Mouse (Mus musculus) cortical plate, adult 2 months (tissue): ENCODE results near the gene Fam89a. TPM values are rescaled to one million over a fixed set of nuclear protein-coding genes. Genes with fewer than 3 reads are reported as not detected.

Experiments
- H3K27ac ChIP-seq: fragments of 200-500 bp; 2 replicates; pipeline ENCODE4 v1.5.1; 2012; ENCODE audit warnings: low read length, control low read depth, inconsistent platforms; ENCODE audit not compliant: insufficient read depth
- H3K4me1 ChIP-seq: fragments of 200-500 bp; 2 replicates; pipeline ENCODE4 v1.6.1; 2011; ENCODE audit warnings: low read length; ENCODE audit not compliant: control insufficient read depth, insufficient read depth
- H3K4me3 ChIP-seq: fragments of 200-500 bp; 2 replicates; pipeline ENCODE4 v1.5.1; 2011; ENCODE audit warnings: mild to moderate bottlenecking, low read length, control low read depth; ENCODE audit not compliant: insufficient read depth
- CTCF ChIP-seq: fragments of 200-500 bp; IDR thresholded peaks from 2 replicates; pipeline ENCODE4 v1.5.1; 2011; ENCODE audit warnings: mild to moderate bottlenecking, control low read depth, low read length; ENCODE audit not compliant: insufficient read depth; ENCODE audit errors: extremely low read depth
- POLR2A ChIP-seq: fragments of 200-500 bp; IDR thresholded peaks from 2 replicates; pipeline ENCODE4 v1.6.1; 2011; ENCODE audit warnings: mild to moderate bottlenecking, low read length, control low read depth; ENCODE audit not compliant: insufficient read depth; ENCODE audit errors: extremely low read depth
- polyA plus RNA-seq: library from polyadenylated mRNA; depleted of rRNA; stranded (reverse); fragments of >200 nt; gene quantifications from 2 replicates; pipeline ENCODE4 v1.2.3, GENCODE M21; 2012; rRNA removed

Fam89a gene
- polyA plus RNA-seq, 1 experiment, result 1.7 TPM

- no peak for TF ChIP-seq POLR2A
- TF ChIP-seq CTCF, result no peak
- H3K4me1 ChIP-seq, result no peaks in the 10 kb centered on the region
- no peak overlapping the region for H3K4me3 ChIP-seq
- H3K27ac ChIP-seq, result no peak overlapping the region
These were observed 56.1 kb downstream of the Fam89a start for GRCm38 (mm10) chr8:124695424-124696100.

GRCm38 (mm10) chr8:124691706-124692105, 59.9 kb downstream of the Fam89a start:
- no peak overlapping the region for H3K4me3 ChIP-seq
- H3K27ac ChIP-seq, result no peak overlapping the region
- no peaks in the 10 kb centered on the region for H3K4me1 ChIP-seq
- TF ChIP-seq CTCF (no peak), POLR2A (no peak)

Other genes starting within 250 kb of the Fam89a start
- gene Cog2, start 231.1 kb downstream of the Fam89a start, polyA plus RNA-seq, result 27.0 and 29.0 TPM in 2 replicates
- 16.6 and 17.2 TPM in 2 replicates for gene Agt, start 182.1 kb downstream of the Fam89a start, polyA plus RNA-seq
- gene Capn9, start 175.7 kb downstream of the Fam89a start, polyA plus RNA-seq, result 0.04 and 0.09 TPM in 2 replicates
- 61.1 and 64.2 TPM in 2 replicates for gene 2310022B05Rik, start 88.5 kb downstream of the Fam89a start, polyA plus RNA-seq
- 41.3 and 42.6 TPM in 2 replicates for gene Ttc13, start 29.8 kb downstream of the Fam89a start, polyA plus RNA-seq
- gene Arv1, start 29.7 kb downstream of the Fam89a start, polyA plus RNA-seq, result 18.5 and 21.1 TPM in 2 replicates
- gene Trim67, start 41.3 kb upstream of the Fam89a start, polyA plus RNA-seq, result 1.3 and 1.4 TPM in 2 replicates
- gene Gnpat, start 111.2 kb upstream of the Fam89a start, polyA plus RNA-seq, result 87.9 and 95.0 TPM in 2 replicates
- gene 2810004N23Rik, start 111.3 kb upstream of the Fam89a start, polyA plus RNA-seq, result 16.7 and 17.1 TPM in 2 replicates
- 14.6 and 16.3 TPM in 2 replicates for gene Exoc8, start 145.9 kb upstream of the Fam89a start, polyA plus RNA-seq
- gene Sprtn, start 146.1 kb upstream of the Fam89a start, polyA plus RNA-seq, result 16.3 and 17.3 TPM in 2 replicates
- gene Egln1, start 197.5 kb upstream of the Fam89a start, polyA plus RNA-seq, result 59.4 and 62.0 TPM in 2 replicates